Comparison of ENCODE assay signal across 22 mouse cellular contexts in the genomic region with DNA sequence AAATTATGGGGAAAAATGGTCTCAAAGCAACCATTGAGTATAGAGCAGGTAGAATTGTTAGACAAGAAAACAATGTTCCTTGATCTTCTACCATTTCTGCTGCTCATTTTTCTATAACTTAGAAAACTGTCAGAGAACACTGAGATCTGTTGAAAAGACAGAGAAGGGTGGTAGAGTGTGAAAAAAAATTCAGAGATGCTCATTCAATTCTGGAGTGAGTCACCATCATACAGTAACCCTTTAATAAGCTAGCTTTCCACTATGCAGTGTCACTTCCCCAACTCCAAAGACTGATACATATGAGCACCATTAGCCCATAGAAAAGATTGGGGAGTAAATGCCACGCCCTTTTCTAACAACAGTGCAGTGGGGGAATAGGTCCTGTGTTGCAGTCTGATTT.
A peak's percentile ranks its signal among the peaks of the same experiment; 100 is the strongest.
DNase-seq lines count a peak whose midpoint lies in the region; ATAC-seq lines count a peak whose summit lies in the region.
"Had no signal": no experiment of that assay in that cellular context is flagged by ENCODE, and none has a peak within 500 bp of the region (broad histone marks: within the 10 kb centered on the region; RNA-seq: fewer than 3 reads in every experiment).

No protein-coding gene starts in this region.

- no peaks in the 10 kb centered on the region for H3K9me3 ChIP-seq in hindbrain, embryonic 14.5 days (ENCODE audit: control insufficient read depth, low read length)
- H3K9me3 ChIP-seq: G1E had no signal

- H3K4me3 ChIP-seq in hindbrain, embryonic 14.5 days (replicated peaks; ENCODE audit: low read length) = no peak overlapping the region

- no peaks in the 10 kb centered on the region for H3K27me3 ChIP-seq in hindbrain, embryonic 14.5 days (ENCODE audit: control insufficient read depth, insufficient read depth, low read length)
- H3K27me3 ChIP-seq: CH12.LX had no signal

- no peaks in the 10 kb centered on the region for H3K36me3 ChIP-seq in hindbrain, embryonic 14.5 days (replicated peaks; ENCODE audit: control insufficient read depth, insufficient read depth)
- H3K36me3 ChIP-seq: G1E had no signal

- 71% methylated on average over 1 of the region's 1 CpGs for WGBS in hindbrain, embryonic 14.5 days

- H3K27ac ChIP-seq in hindbrain, embryonic 14.5 days = no peak overlapping the region

- DNase-seq in frontal cortex, postnatal 25 days (ENCODE audit: low spot score in 2 of 2) = no peak
- peak; percentile 27 for DNase-seq in brain, adult 2 months (ENCODE audit: low read depth, low spot score)
- DNase-seq in telencephalon, adult 2 months (ENCODE audit: low read depth, low spot score) = peak; percentile 28
- DNase-seq in hindbrain, embryonic 14.5 days (ENCODE audit: low spot score) = no peak
- no peak for DNase-seq in cerebellum, adult 11-12 months
- DNase-seq: adrenal gland, adult 2 months; adrenal gland, adult 8-10 months; adrenal gland, postnatal 10 days; adrenal gland, postnatal 14 days; adrenal gland, postnatal 25 days; adrenal gland, postnatal 36 days; B cell, adult 2 months; cerebellum, adult 11 months; cerebellum, adult 18-20 months; cerebellum, adult 2 months; cerebellum, adult 8-10 months had no signal

- H3K9ac ChIP-seq in hindbrain, embryonic 14.5 days = no peak overlapping the region

- no peak overlapping the region for H3K4me2 ChIP-seq in hindbrain, embryonic 14.5 days (replicated peaks)

- ATAC-seq in frontal cortex, adult (ENCODE audit: low TSS enrichment) = peak; percentile 90
- no peak for ATAC-seq in hindbrain, embryonic 14.5 days (ENCODE audit: low FRiP score)
- ATAC-seq: activated CD4-positive, CD25-positive, alpha-beta regulatory T cell, adult 4 months; CD4-positive, CD25-positive, alpha-beta regulatory T cell, adult 4 months; Patski had no signal

- no peaks in the 10 kb centered on the region for H3K4me1 ChIP-seq in hindbrain, embryonic 14.5 days (replicated peaks; ENCODE audit: control insufficient read depth, insufficient read depth, low read length)

Comparison
In these comparisons a context has a peak if more than half of its experiments do, and no peak if none do; other contexts are left out.
1. DNase-seq: peak in brain, adult 2 months (single experiment) and telencephalon, adult 2 months (single experiment); none in frontal cortex, postnatal 25 days (0 of 2), hindbrain, embryonic 14.5 days (single experiment) and cerebellum, adult 11-12 months (single experiment).